ENCODE assay signal across 22 mouse cellular contexts in genomic region chr3:52948824-52949223, GRCm38 (mm10).
"Had no signal": no experiment of that assay in that cellular context is flagged by ENCODE, and none has a peak within 500 bp of the region (broad histone marks: within the 10 kb centered on the region; RNA-seq: fewer than 3 reads in every experiment).

No protein-coding gene starts in this region.

- DNase-seq: forebrain, postnatal 0 days; gastrocnemius, postnatal 14 days; gastrocnemius, postnatal 36 days; heart, adult 18-20 months; heart, postnatal 14 days; heart, postnatal 36 days; layer of hippocampus, adult 9-11 months; layer of hippocampus, postnatal 36 days; left cerebral cortex, postnatal 4 days; lung, adult 18-20 months had no signal

- H3K9me3 ChIP-seq: forebrain, embryonic 15.5 days; heart, embryonic 13.5 days; heart, embryonic 15.5 days; hindbrain, embryonic 13.5 days; hindbrain, embryonic 15.5 days; limb, embryonic 13.5 days; limb, embryonic 15.5 days; liver, embryonic 12.5 days had no signal

- H3K27me3 ChIP-seq: forebrain, embryonic 15.5 days; heart, embryonic 13.5 days; heart, embryonic 15.5 days; hindbrain, embryonic 13.5 days; hindbrain, embryonic 15.5 days; limb, embryonic 13.5 days; limb, embryonic 15.5 days; liver, embryonic 12.5 days had no signal

- H3K4me2 ChIP-seq: forebrain, embryonic 15.5 days; heart, embryonic 11.5 days; heart, embryonic 13.5 days; heart, embryonic 15.5 days; hindbrain, embryonic 13.5 days; hindbrain, embryonic 15.5 days; limb, embryonic 13.5 days; limb, embryonic 15.5 days; liver, embryonic 12.5 days had no signal

- H3K4me3 ChIP-seq: forebrain, embryonic 15.5 days; heart, embryonic 13.5 days; heart, embryonic 15.5 days; hindbrain, embryonic 13.5 days; hindbrain, embryonic 15.5 days; limb, embryonic 13.5 days; limb, embryonic 15.5 days; liver, embryonic 12.5 days had no signal

- H3K27ac ChIP-seq: forebrain, embryonic 15.5 days; heart, embryonic 13.5 days; heart, embryonic 15.5 days; hindbrain, embryonic 13.5 days; hindbrain, embryonic 15.5 days; hindbrain, postnatal 0 days; limb, embryonic 13.5 days; limb, embryonic 15.5 days; liver, embryonic 12.5 days; liver, embryonic 14.5 days had no signal

- H3K4me1 ChIP-seq: forebrain, embryonic 15.5 days; hindbrain, embryonic 13.5 days; hindbrain, embryonic 15.5 days; limb, embryonic 13.5 days; limb, embryonic 15.5 days; liver, embryonic 12.5 days had no signal

- H3K9ac ChIP-seq: forebrain, embryonic 15.5 days; forebrain, postnatal 0 days; heart, embryonic 13.5 days; heart, embryonic 15.5 days; hindbrain, embryonic 13.5 days; hindbrain, embryonic 15.5 days; limb, embryonic 13.5 days; limb, embryonic 15.5 days; liver, embryonic 12.5 days; liver, embryonic 14.5 days had no signal

- ATAC-seq: forebrain, embryonic 15.5 days; forebrain, postnatal 0 days; hindbrain, postnatal 0 days; intestine, embryonic 16.5 days; liver, embryonic 12.5 days had no signal

- H3K36me3 ChIP-seq: forebrain, embryonic 15.5 days; heart, embryonic 13.5 days; heart, embryonic 15.5 days; hindbrain, embryonic 13.5 days; hindbrain, embryonic 15.5 days; limb, embryonic 13.5 days; limb, embryonic 15.5 days; liver, embryonic 12.5 days had no signal
